Mouse (Mus musculus) E14TG2a.4 (cell line): Measurements from ENCODE around the gene Wdr72.

Source experiments
- CTCF ChIP-seq: conservative IDR thresholded peaks from 2 replicates; pipeline ENCODE4 v1.5.1; 2014; ENCODE audit warnings: low read length
- POU5F1 ChIP-seq: IDR thresholded peaks from 2 replicates; pipeline ENCODE4 v1.6.1; 2014; ENCODE audit warnings: low read length, borderline replicate concordance

- TF ChIP-seq CTCF (no peak), POU5F1 (no peak)
Measured at GRCm38 (mm10) chr9:74294479-74294878, 184.3 kb downstream of the Wdr72 start.
